Mouse (Mus musculus): ENCODE results near the gene Rnf182. TPM values are rescaled to one million over a fixed set of nuclear protein-coding genes. Genes with fewer than 3 reads are reported as not detected.

Gene Rnf182
- polyA plus RNA-seq, 1 experiment from 2014 or later = 6.4 TPM

DNA sequence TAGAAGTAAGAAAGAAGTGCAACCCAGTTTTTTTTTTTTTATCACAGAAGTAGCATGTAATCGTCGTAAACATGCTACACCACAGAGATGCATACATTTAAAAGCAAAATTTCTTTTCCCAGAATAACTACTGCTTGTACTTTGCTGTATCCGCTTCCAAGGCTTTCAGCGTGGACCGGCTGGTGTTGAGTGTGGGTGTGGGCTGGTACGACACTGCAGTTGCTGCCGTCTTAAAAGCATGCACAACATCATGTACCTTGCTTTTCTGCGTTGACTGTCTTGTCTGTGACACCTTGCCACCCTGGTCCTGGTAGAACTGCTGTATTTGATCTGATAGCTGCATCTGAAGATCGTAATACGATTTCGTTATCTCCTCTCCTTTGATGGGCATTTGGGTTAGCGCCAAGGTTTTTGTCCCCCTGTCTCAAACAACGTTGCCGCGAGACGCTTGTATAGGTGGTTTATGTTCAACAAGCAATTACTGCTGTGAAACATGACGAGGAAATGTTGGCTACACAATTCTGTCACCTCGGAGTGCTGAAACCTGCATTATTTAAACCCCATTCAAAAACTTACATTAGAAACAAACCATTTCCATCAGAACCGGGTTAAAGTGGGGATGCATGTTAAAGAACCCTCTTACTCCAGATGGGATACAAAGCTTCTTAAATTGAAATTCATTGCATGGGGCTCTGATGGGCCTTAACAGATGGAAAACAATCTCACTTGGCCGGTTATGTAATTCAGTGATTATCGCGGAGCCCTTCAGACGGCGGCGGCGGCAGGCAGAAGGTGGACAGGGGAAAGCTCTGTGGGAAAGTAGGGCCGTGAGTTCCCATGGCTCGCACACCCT is 23.5 kb upstream of the Rnf182 start:
- Histone ChIP-seq H3K4me1 (ENCODE audit: insufficient read depth) (no peaks in the 10 kb centered on the region), H3K27me3 (ENCODE audit: insufficient read depth, low read length) (no peaks in the 10 kb centered on the region), H3K36me3 (ENCODE audit: insufficient read depth) (no peaks in the 10 kb centered on the region), H3K9me3 (ENCODE audit: low read depth, low read length) (no peaks in the 10 kb centered on the region), H3K9ac (no peak overlapping the region), H3K4me2 (no peak overlapping the region), H3K4me3 (ENCODE audit: low read depth, low read length) (no peak overlapping the region), H3K27ac (ENCODE audit: low read depth) (no peak overlapping the region)
- ATAC-seq (ENCODE audit: insufficient read depth) (no peak), DNase-seq (no peak)
- TF ChIP-seq CTCF (IDR thresholded peaks at IDR 0.05; ENCODE audit: low read depth) = no peak
- 63% methylated on average over 28 of the region's 28 CpGs for WGBS

DNA sequence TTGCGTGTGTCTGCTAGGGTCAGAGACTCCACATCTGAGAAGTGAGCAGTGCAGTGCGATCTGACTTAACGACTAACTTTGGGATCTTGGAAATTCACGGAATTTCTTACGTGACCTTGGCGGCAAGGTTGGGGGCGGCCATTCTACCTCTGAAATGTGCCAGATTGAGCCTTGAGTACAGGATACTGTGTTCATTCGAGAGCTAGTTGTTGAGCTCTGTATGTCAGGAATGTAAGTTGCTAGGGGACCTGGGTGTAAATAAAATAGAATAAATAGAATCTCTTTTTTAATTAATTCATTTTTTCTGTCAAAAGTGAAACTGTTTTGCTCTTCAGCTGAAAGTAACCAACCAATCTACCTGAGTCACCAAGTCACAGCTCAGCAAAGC is 22.8 kb upstream of the Rnf182 start:
- H3K4me1 ChIP-seq (ENCODE audit: insufficient read depth) = no peaks in the 10 kb centered on the region
- H3K4me2 ChIP-seq = no peak overlapping the region
- H3K36me3 ChIP-seq (ENCODE audit: insufficient read depth) = no peaks in the 10 kb centered on the region
- no peak overlapping the region for H3K9ac ChIP-seq
- H3K27me3 ChIP-seq (ENCODE audit: insufficient read depth, low read length) = no peaks in the 10 kb centered on the region
- 41% methylated on average over 8 of the region's 8 CpGs for WGBS
- no peaks in the 10 kb centered on the region for H3K9me3 ChIP-seq (ENCODE audit: low read depth, low read length)
- H3K4me3 ChIP-seq (ENCODE audit: low read depth, low read length) = no peak overlapping the region
- ATAC-seq (ENCODE audit: insufficient read depth) (no peak), DNase-seq (no peak)
- TF ChIP-seq CTCF (IDR thresholded peaks at IDR 0.05; ENCODE audit: low read depth) = no peak
- H3K27ac ChIP-seq (ENCODE audit: low read depth) = no peak overlapping the region

- Histone ChIP-seq H3K4me1 (ENCODE audit: insufficient read depth) (no peaks in the 10 kb centered on the region), H3K4me2 (no peak overlapping the region), H3K9me3 (ENCODE audit: low read depth, low read length) (no peaks in the 10 kb centered on the region), H3K4me3 (ENCODE audit: low read depth, low read length) (no peak overlapping the region), H3K27me3 (ENCODE audit: insufficient read depth, low read length) (no peaks in the 10 kb centered on the region), H3K27ac (ENCODE audit: low read depth) (no peak overlapping the region), H3K36me3 (ENCODE audit: insufficient read depth) (no peaks in the 10 kb centered on the region), H3K9ac (no peak overlapping the region)
- peak; percentile 84 for DNase-seq
- TF ChIP-seq CTCF (IDR thresholded peaks at IDR 0.05; ENCODE audit: low read depth) = peak; percentile 84
- ATAC-seq (ENCODE audit: insufficient read depth) = no peak
- 59% methylated on average over 4 of the region's 4 CpGs for WGBS
Measured at GRCm38 (mm10) chr13:43595896-43596295, 19.6 kb upstream of the Rnf182 start.

GRCm38 (mm10) chr13:43600967-43601366 is 14.5 kb upstream of the Rnf182 start:
- 71% methylated on average over 6 of the region's 6 CpGs for WGBS
- no peak overlapping the region for H3K9ac ChIP-seq
- no peaks in the 10 kb centered on the region for H3K9me3 ChIP-seq (ENCODE audit: low read depth, low read length)
- no peak for TF ChIP-seq CTCF (IDR thresholded peaks at IDR 0.05; ENCODE audit: low read depth)
- no peaks in the 10 kb centered on the region for H3K36me3 ChIP-seq (ENCODE audit: insufficient read depth)
- no peak overlapping the region for H3K27ac ChIP-seq (ENCODE audit: low read depth)
- DNase-seq = no peak
- H3K4me2 ChIP-seq = no peak overlapping the region
- ATAC-seq (ENCODE audit: insufficient read depth) = no peak
- no peak overlapping the region for H3K4me3 ChIP-seq (ENCODE audit: low read depth, low read length)
- no peaks in the 10 kb centered on the region for H3K27me3 ChIP-seq (ENCODE audit: insufficient read depth, low read length)
- H3K4me1 ChIP-seq (ENCODE audit: insufficient read depth) = no peaks in the 10 kb centered on the region

DNA sequence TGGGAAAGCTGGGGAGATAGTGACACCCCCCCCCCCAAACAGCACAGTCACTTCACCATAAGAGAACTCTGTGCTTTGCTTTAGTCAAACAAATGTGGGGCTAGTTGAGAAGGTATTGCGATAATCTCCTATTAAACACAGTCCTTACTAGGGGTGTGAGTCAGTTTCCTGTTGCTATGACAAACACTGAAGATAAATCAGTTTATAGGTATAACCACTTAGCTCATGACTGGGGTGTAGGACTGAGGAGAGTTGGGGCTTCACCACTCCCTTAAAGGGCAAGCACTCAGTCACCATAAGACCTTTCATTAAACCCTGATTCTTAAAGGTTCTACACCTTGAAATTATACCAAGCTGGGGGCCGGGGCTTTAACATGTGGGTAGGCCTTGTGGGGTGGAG is 13.1 kb upstream of the Rnf182 start:
- no peak for TF ChIP-seq CTCF (IDR thresholded peaks at IDR 0.05; ENCODE audit: low read depth)
- Histone ChIP-seq H3K4me2 (no peak overlapping the region), H3K9me3 (ENCODE audit: low read depth, low read length) (no peaks in the 10 kb centered on the region), H3K27ac (ENCODE audit: low read depth) (no peak overlapping the region), H3K27me3 (ENCODE audit: insufficient read depth, low read length) (no peaks in the 10 kb centered on the region), H3K4me3 (ENCODE audit: low read depth, low read length) (no peak overlapping the region), H3K36me3 (ENCODE audit: insufficient read depth) (no peaks in the 10 kb centered on the region), H3K4me1 (ENCODE audit: insufficient read depth) (no peaks in the 10 kb centered on the region), H3K9ac (no peak overlapping the region)
- WGBS = 90% methylated on average over 2 of the region's 2 CpGs
- ATAC-seq (ENCODE audit: insufficient read depth) (no peak), DNase-seq (no peak)

DNA sequence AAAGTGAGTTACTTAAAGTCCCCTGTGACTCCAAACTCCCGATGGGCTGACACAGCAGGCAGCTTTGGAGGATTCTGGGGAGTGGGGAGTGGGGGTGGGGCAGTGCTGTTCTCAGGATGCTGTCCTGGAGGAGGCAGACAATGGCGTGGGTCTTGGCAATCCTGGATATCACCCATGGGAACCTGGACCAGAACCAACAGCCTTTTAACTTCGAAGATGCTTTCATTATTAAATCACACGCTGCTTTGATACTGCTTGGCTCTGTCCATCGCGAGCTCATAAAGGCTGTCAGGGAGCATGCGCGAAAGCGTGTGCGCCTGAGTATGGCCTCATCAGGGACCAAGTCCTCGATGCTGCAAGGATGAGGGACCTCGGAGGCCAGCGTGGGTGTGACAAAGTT is 12.5 kb upstream of the Rnf182 start:
- Histone ChIP-seq H3K9ac (no peak overlapping the region), H3K4me2 (no peak overlapping the region), H3K4me1 (ENCODE audit: insufficient read depth) (no peaks in the 10 kb centered on the region), H3K27me3 (ENCODE audit: insufficient read depth, low read length) (no peaks in the 10 kb centered on the region), H3K27ac (ENCODE audit: low read depth) (no peak overlapping the region), H3K9me3 (ENCODE audit: low read depth, low read length) (no peaks in the 10 kb centered on the region), H3K4me3 (ENCODE audit: low read depth, low read length) (no peak overlapping the region), H3K36me3 (ENCODE audit: insufficient read depth) (no peaks in the 10 kb centered on the region)
- no peak for ATAC-seq (ENCODE audit: insufficient read depth)
- TF ChIP-seq CTCF (IDR thresholded peaks at IDR 0.05; ENCODE audit: low read depth) = no peak
- DNase-seq = peak; percentile 38
- 60% methylated on average over 13 of the region's 13 CpGs for WGBS

- no peak for ATAC-seq (ENCODE audit: insufficient read depth)
- no peak for DNase-seq
- Histone ChIP-seq H3K4me2 (no peak overlapping the region), H3K9me3 (ENCODE audit: low read depth, low read length) (no peaks in the 10 kb centered on the region), H3K4me1 (ENCODE audit: insufficient read depth) (no peaks in the 10 kb centered on the region), H3K9ac (no peak overlapping the region), H3K4me3 (ENCODE audit: low read depth, low read length) (no peak overlapping the region), H3K27ac (ENCODE audit: low read depth) (no peak overlapping the region), H3K36me3 (ENCODE audit: insufficient read depth) (no peaks in the 10 kb centered on the region), H3K27me3 (ENCODE audit: insufficient read depth, low read length) (no peaks in the 10 kb centered on the region)
- 62% methylated on average over 6 of the region's 6 CpGs for WGBS
- TF ChIP-seq CTCF (IDR thresholded peaks at IDR 0.05; ENCODE audit: low read depth) = no peak
Measured at GRCm38 (mm10) chr13:43608854-43609253, 6.7 kb upstream of the Rnf182 start.
